Mouse (Mus musculus) bone marrow macrophage, adult 2 months (primary cell): Measurements from ENCODE around the gene Ahnak.

Source experiments
- CTCF ChIP-seq: IDR thresholded peaks from 2 replicates; pipeline ENCODE4 v1.5.1; 2012; ENCODE audit warnings: low read depth, mild to moderate bottlenecking, low read length, moderate library complexity
- POLR2A ChIP-seq: IDR thresholded peaks from 2 replicates; pipeline ENCODE4 v1.6.1; 2012; ENCODE audit warnings: mild to moderate bottlenecking, low read depth, low read length, borderline replicate concordance

DNA sequence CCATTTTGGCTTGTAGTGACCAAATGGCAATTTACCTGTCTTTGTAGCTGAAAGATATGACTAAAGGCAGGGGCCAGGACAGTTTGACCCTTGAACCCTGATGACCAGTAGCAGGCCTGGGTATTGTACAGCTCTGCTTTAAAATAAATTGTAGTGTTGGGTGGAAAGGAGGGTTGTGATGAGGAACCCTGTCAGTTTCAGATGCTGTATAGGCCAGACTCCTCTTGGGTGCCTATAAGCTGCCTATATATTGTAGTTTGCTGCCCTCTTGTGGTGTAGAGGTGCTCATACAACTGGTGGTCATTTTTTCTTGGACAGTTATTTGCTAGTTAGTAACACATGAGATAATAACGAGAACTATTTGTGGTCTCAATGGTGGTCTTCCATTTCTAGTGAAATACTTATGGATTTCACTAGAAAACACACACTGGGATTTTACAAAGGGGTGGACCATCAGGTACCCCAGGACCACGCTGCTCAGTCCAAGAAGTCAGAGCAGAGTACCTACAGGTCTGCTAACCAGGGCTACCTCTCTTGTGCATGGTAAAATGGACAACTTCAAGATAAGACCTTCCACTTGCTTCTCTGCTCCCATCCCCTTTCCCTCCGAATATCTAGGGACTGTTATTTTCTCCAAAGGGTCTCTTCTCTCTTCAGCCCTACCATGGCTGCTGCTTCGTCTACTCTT, 121.2 kb downstream of the Ahnak start:
- TF ChIP-seq CTCF (no peak), POLR2A (no peak)
